Mouse (Mus musculus): Measurements from ENCODE around the gene Med21. TPM values are rescaled to one million over a fixed set of nuclear protein-coding genes. Genes with fewer than 3 reads are reported as not detected.

Gene Med21
- polyA plus RNA-seq, 1 experiment from 2014 or later = 87.6 TPM

DNA sequence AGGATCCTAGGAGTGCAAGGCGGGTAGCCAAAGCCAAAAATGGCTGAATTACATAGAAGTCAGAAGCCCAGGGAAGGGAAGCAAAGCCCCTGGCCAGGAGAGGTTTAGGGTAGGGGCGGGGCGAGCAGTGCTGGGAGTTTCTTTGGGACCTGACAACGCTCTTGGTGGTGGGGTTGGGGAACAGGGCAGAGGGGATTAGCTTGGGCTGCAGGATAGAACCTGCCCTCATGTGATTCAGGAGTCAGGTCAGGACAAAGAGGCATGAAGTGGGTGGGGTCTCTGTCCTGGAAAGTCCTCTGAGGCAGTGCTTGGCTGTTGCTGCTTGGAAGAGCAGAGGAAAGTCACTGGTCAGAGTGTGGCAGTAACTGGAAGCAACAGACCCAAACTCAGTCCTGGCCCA is 41.5 kb downstream of the Med21 start:
- Histone ChIP-seq H3K4me2 (replicated peaks; ENCODE audit: low read depth) (no peak overlapping the region), H3K4me3 (ENCODE audit: low read depth, low read length) (no peak overlapping the region), H3K9ac (ENCODE audit: low read depth, low read length) (no peak overlapping the region), H3K4me1 (replicated peaks; ENCODE audit: control insufficient read depth, insufficient read depth, low read length) (no peaks in the 10 kb centered on the region), H3K27ac (ENCODE audit: low read depth, low read length) (no peak overlapping the region), H3K9me3 (ENCODE audit: control insufficient read depth) (no peaks in the 10 kb centered on the region), H3K27me3 (replicated peaks; ENCODE audit: control insufficient read depth, insufficient read depth, low read length) (no peaks in the 10 kb centered on the region), H3K36me3 (ENCODE audit: control insufficient read depth, insufficient read depth) (no peaks in the 10 kb centered on the region)
- ATAC-seq = no peak
- no peak for TF ChIP-seq CTCF (IDR thresholded peaks at IDR 0.05; ENCODE audit: low read depth)
- 82% methylated on average over 4 of the region's 4 CpGs for WGBS

DNA sequence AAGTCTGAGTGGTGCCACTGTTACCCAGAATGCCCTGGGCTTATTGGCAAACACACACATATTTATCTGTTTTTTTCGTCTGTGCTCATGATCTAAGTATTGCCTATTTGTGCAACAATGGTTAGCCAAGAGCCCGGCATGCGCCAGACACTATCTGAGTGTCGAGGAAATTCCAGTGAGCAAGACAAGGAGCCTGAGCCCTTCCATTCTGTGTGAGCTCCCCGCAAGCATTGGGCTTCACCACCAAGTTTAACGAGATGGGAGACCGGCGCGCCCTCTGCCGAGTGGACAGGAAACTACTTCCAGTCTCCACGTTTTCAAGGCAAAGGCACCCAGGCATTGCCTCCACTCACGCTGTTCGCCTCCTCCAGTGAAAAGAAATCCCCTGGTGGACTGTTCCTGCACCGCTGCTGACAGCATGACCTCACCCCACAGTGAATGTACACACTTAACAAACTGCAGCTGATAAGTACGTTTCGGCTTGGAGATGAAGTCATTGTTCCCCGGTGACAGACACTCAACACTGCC is 43.5 kb downstream of the Med21 start:
- TF ChIP-seq CTCF (IDR thresholded peaks at IDR 0.05; ENCODE audit: low read depth) = peak; percentile 59
- Histone ChIP-seq H3K4me3 (ENCODE audit: low read depth, low read length) (no peak overlapping the region), H3K4me2 (replicated peaks; ENCODE audit: low read depth) (peak overlapping the region; percentile 28; the same call in 1 of the 2 replicates), H3K27me3 (replicated peaks; ENCODE audit: control insufficient read depth, insufficient read depth, low read length) (no peaks in the 10 kb centered on the region), H3K27ac (ENCODE audit: low read depth, low read length) (no peak overlapping the region), H3K9ac (ENCODE audit: low read depth, low read length) (no peak overlapping the region), H3K36me3 (ENCODE audit: control insufficient read depth, insufficient read depth) (no peaks in the 10 kb centered on the region), H3K4me1 (replicated peaks; ENCODE audit: control insufficient read depth, insufficient read depth, low read length) (no peaks in the 10 kb centered on the region), H3K9me3 (ENCODE audit: control insufficient read depth) (no peaks in the 10 kb centered on the region)
- ATAC-seq = peak; percentile 88
- WGBS = 52% methylated on average over 17 of the region's 17 CpGs

DNA sequence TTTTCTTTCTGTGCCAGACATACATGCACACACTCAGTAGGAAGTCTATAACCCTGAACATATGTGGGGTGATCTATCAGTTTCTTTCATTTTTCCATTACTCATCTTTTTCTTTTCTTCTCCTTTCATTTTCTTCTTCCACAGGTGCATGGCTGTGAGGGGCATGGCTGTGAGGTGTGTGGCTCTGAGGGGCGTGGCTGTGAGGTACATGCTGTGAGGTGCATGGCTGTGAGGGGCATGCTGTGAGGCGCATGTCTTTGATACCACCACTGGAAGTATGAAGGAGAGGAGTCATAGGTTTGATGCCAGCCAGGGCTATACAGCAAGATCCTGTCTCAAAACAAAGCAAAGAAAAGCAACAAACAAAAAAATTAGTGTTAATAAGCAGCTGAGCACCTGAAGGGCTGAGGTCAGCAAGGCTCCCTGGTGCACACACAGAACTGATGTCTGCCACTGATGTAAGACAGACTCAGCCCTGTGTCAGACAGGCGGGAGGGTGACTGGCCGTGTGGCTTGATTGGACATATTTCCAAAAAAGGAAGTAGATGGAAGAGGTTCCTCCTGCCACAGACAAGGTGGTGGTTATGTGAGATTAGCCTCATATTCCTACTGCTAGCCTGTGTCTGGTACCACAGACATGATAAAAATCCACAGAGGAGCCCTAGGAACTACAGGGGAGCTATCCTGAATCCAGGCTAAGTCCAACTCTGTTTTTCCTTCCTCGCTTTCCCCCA is 44.3 kb downstream of the Med21 start:
- H3K4me3 ChIP-seq (ENCODE audit: low read depth, low read length) = no peak overlapping the region
- no peak overlapping the region for H3K27ac ChIP-seq (ENCODE audit: low read depth, low read length)
- no peak for TF ChIP-seq CTCF (IDR thresholded peaks at IDR 0.05; ENCODE audit: low read depth)
- peak overlapping the region; percentile 28; the same call in 1 of the 2 replicates for H3K4me2 ChIP-seq (replicated peaks; ENCODE audit: low read depth)
- 70% methylated on average over 5 of the region's 5 CpGs for WGBS
- H3K36me3 ChIP-seq (ENCODE audit: control insufficient read depth, insufficient read depth) = no peaks in the 10 kb centered on the region
- peak; percentile 47 for ATAC-seq
- no peaks in the 10 kb centered on the region for H3K9me3 ChIP-seq (ENCODE audit: control insufficient read depth)
- no peak overlapping the region for H3K9ac ChIP-seq (ENCODE audit: low read depth, low read length)
- H3K27me3 ChIP-seq (replicated peaks; ENCODE audit: control insufficient read depth, insufficient read depth, low read length) = no peaks in the 10 kb centered on the region
- no peaks in the 10 kb centered on the region for H3K4me1 ChIP-seq (replicated peaks; ENCODE audit: control insufficient read depth, insufficient read depth, low read length)

DNA sequence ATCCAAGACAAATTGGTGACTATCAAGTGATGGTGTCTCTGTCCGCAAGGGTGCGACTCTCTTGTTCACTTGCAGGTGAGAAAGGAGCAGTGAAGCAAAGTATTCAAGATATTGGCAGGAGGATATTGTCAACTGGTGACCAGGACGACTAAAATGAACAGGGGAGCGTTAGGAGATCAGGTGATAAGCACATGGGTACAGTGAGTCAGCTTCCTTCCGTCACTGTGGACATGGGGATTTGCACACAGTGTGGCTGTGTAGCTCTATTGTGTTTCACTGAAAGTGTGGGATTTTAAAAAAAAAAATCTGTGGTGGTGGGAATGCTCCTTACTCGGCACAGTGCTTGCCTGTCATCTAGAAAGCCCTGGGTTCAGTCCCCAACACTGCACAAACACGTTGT is 45.7 kb downstream of the Med21 start:
- Histone ChIP-seq H3K9ac (ENCODE audit: low read depth, low read length) (no peak overlapping the region), H3K4me3 (ENCODE audit: low read depth, low read length) (no peak overlapping the region), H3K27ac (ENCODE audit: low read depth, low read length) (no peak overlapping the region), H3K4me2 (replicated peaks; ENCODE audit: low read depth) (no peak overlapping the region), H3K4me1 (replicated peaks; ENCODE audit: control insufficient read depth, insufficient read depth, low read length) (no peaks in the 10 kb centered on the region), H3K36me3 (ENCODE audit: control insufficient read depth, insufficient read depth) (no peaks in the 10 kb centered on the region), H3K9me3 (ENCODE audit: control insufficient read depth) (no peaks in the 10 kb centered on the region), H3K27me3 (replicated peaks; ENCODE audit: control insufficient read depth, insufficient read depth, low read length) (no peaks in the 10 kb centered on the region)
- WGBS = 88% methylated on average over 7 of the region's 7 CpGs
- no peak for TF ChIP-seq CTCF (IDR thresholded peaks at IDR 0.05; ENCODE audit: low read depth)
- ATAC-seq = no peak

DNA sequence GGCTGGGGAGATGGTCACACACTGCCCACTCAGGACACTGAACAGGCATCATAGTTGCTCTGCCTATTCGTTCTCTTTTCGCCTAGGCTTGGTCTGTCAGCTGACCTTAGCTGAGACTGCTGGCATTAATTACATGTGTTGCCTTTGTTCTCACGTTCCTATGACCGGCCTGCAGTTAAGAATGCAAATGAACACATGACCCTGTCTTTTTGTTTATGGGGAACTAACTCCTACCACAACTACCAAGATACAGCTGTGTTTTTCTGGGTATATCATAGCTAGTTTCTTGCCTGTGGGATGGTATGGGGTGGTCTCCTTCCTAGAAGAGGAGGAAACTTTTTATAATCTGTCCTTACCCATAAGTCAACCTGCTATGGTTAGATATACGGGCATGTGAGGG is 46.5 kb downstream of the Med21 start:
- no peak overlapping the region for H3K4me3 ChIP-seq (ENCODE audit: low read depth, low read length)
- no peaks in the 10 kb centered on the region for H3K36me3 ChIP-seq (ENCODE audit: control insufficient read depth, insufficient read depth)
- ATAC-seq = no peak
- H3K9ac ChIP-seq (ENCODE audit: low read depth, low read length) = no peak overlapping the region
- 92% methylated on average over 5 of the region's 5 CpGs for WGBS
- no peak overlapping the region for H3K4me2 ChIP-seq (replicated peaks; ENCODE audit: low read depth)
- H3K27me3 ChIP-seq (replicated peaks; ENCODE audit: control insufficient read depth, insufficient read depth, low read length) = no peaks in the 10 kb centered on the region
- TF ChIP-seq CTCF (IDR thresholded peaks at IDR 0.05; ENCODE audit: low read depth) = no peak
- H3K4me1 ChIP-seq (replicated peaks; ENCODE audit: control insufficient read depth, insufficient read depth, low read length) = no peaks in the 10 kb centered on the region
- no peaks in the 10 kb centered on the region for H3K9me3 ChIP-seq (ENCODE audit: control insufficient read depth)
- H3K27ac ChIP-seq (ENCODE audit: low read depth, low read length) = no peak overlapping the region

DNA sequence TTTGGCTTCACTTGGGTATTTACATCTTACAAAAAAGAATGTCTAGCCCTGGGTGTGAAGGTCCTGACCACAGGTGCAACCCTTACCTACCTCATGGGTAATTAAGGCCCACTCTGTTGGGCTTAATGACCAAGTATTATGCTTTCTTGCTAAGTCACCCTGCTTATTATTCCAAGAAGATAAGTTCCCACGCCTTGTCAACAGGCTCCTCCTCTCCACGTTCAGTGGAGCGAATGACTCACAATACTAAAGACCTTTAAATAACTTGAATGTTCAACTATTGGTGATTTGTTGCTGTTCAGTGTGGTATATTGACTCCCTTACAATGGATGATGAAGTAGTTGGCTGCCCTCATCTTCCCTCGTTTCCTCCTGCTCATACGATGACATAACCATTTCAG is 55.4 kb downstream of the Med21 start:
- H3K4me2 ChIP-seq (replicated peaks; ENCODE audit: low read depth) = no peak overlapping the region
- no peak for TF ChIP-seq CTCF (IDR thresholded peaks at IDR 0.05; ENCODE audit: low read depth)
- 69% methylated on average over 5 of the region's 5 CpGs for WGBS
- no peaks in the 10 kb centered on the region for H3K9me3 ChIP-seq (ENCODE audit: control insufficient read depth)
- no peak for ATAC-seq
- H3K36me3 ChIP-seq (ENCODE audit: control insufficient read depth, insufficient read depth) = no peaks in the 10 kb centered on the region
- no peak overlapping the region for H3K9ac ChIP-seq (ENCODE audit: low read depth, low read length)
- no peak overlapping the region for H3K4me3 ChIP-seq (ENCODE audit: low read depth, low read length)
- no peaks in the 10 kb centered on the region for H3K27me3 ChIP-seq (replicated peaks; ENCODE audit: control insufficient read depth, insufficient read depth, low read length)
- no peak overlapping the region for H3K27ac ChIP-seq (ENCODE audit: low read depth, low read length)
- H3K4me1 ChIP-seq (replicated peaks; ENCODE audit: control insufficient read depth, insufficient read depth, low read length) = no peaks in the 10 kb centered on the region

All from intestine, postnatal 0 days (tissue).